Comparison of ENCODE assay signal across 8 mouse cellular contexts in genomic region chr2:53121797-53122196, GRCm38 (mm10).
DNase-seq lines count a peak whose midpoint lies in the region; ATAC-seq and TF ChIP-seq lines count a peak whose summit lies in the region.

No protein-coding gene starts in this region.

- H3K4me3 ChIP-seq in hindbrain, embryonic 11.5 days (ENCODE audit: low read depth, low read length), result no peak overlapping the region
- H3K4me3 ChIP-seq in hindbrain, embryonic 16.5 days (ENCODE audit: low read length), result no peak overlapping the region
- no peak overlapping the region for H3K4me3 ChIP-seq in ES-E14 (ENCODE audit: insufficient read depth in 1 of 2, low read depth in 1 of 2, low read length in 2 of 2, poor library complexity in 1 of 2, severe bottlenecking in 1 of 2)
- no peak overlapping the region for H3K4me3 ChIP-seq in midbrain, embryonic 16.5 days (ENCODE audit: low read depth, low read length)

- ATAC-seq in hindbrain, embryonic 11.5 days (ENCODE audit: low FRiP score), result peak; percentile 33; the same call in 1 of the 2 replicates
- ATAC-seq in hindbrain, embryonic 16.5 days, result no peak
- peak; percentile 69 for ATAC-seq in frontal cortex, adult (ENCODE audit: low TSS enrichment)
- ATAC-seq in midbrain, embryonic 16.5 days, result peak; percentile 39; the same call in 1 of the 2 replicates

- DNase-seq in hindbrain, embryonic 11.5 days (ENCODE audit: low spot score), result peak; percentile 63
- peak; percentile 39 for DNase-seq in ES-E14 (ENCODE audit: low read depth, low spot score)
- DNase-seq in cerebellum, adult 8-10 months, result peak; percentile 40
- DNase-seq in left cerebral cortex, adult 11 months (ENCODE audit: low spot score), result peak; percentile 45
- DNase-seq in thymus, postnatal 4 days, result peak; percentile 61

- H3K36me3 ChIP-seq in hindbrain, embryonic 11.5 days (ENCODE audit: control insufficient read depth, insufficient read depth, low read length), result peaks cover 4% of the 10 kb centered on the region
- peaks cover 32% of the 10 kb centered on the region for H3K36me3 ChIP-seq in hindbrain, embryonic 16.5 days (ENCODE audit: control insufficient read depth, insufficient read depth, low read length)
- peaks cover 2% of the 10 kb centered on the region; the same call in 1 of the 2 replicates for H3K36me3 ChIP-seq in ES-E14 (ENCODE audit: control insufficient read depth, insufficient read depth, low read length, poor library complexity, severe bottlenecking)
- H3K36me3 ChIP-seq in midbrain, embryonic 16.5 days (ENCODE audit: control insufficient read depth, insufficient read depth, low read length), result peaks cover 29% of the 10 kb centered on the region

- no peaks in the 10 kb centered on the region for H3K27me3 ChIP-seq in hindbrain, embryonic 11.5 days (ENCODE audit: control insufficient read depth, insufficient read depth, low read length)
- no peaks in the 10 kb centered on the region for H3K27me3 ChIP-seq in hindbrain, embryonic 16.5 days (replicated peaks; ENCODE audit: control insufficient read depth, insufficient read depth, low read length)
- no peaks in the 10 kb centered on the region for H3K27me3 ChIP-seq in midbrain, embryonic 16.5 days (ENCODE audit: control insufficient read depth, insufficient read depth, low read depth, low read length)

- WGBS in hindbrain, embryonic 11.5 days, result 75% methylated on average over 5 of the region's 5 CpGs
- 70% methylated on average over 5 of the region's 5 CpGs for WGBS in hindbrain, embryonic 16.5 days
- 76% methylated on average over 5 of the region's 5 CpGs for WGBS in midbrain, embryonic 16.5 days

- no peak overlapping the region for H3K4me2 ChIP-seq in hindbrain, embryonic 11.5 days (replicated peaks; ENCODE audit: low read depth, low read length)
- no peak overlapping the region for H3K4me2 ChIP-seq in hindbrain, embryonic 16.5 days (ENCODE audit: low read length)
- H3K4me2 ChIP-seq in midbrain, embryonic 16.5 days (ENCODE audit: low read length), result no peak overlapping the region

- H3K27ac ChIP-seq in hindbrain, embryonic 11.5 days (ENCODE audit: low read depth, low read length), result no peak overlapping the region
- no peak overlapping the region for H3K27ac ChIP-seq in hindbrain, embryonic 16.5 days (ENCODE audit: low read depth, low read length)
- H3K27ac ChIP-seq in ES-E14 (ENCODE audit: insufficient read depth, low read depth, low read length, poor library complexity, severe bottlenecking), result no peak overlapping the region
- H3K27ac ChIP-seq in midbrain, embryonic 16.5 days (ENCODE audit: low read length), result no peak overlapping the region

- in situ Hi-C loops in ES-E14 (cut with MboI; ENCODE audit: low sequenced_read_pairs in 2 of 2, unreplicated experiment in 2 of 2), result no loop called here

- H3K9me3 ChIP-seq in hindbrain, embryonic 11.5 days (ENCODE audit: control insufficient read depth, low read length), result no peaks in the 10 kb centered on the region
- no peaks in the 10 kb centered on the region for H3K9me3 ChIP-seq in hindbrain, embryonic 16.5 days (ENCODE audit: control insufficient read depth, low read length)
- H3K9me3 ChIP-seq in ES-E14 (ENCODE audit: control insufficient read depth, insufficient read depth, low read depth, low read length), result no peaks in the 10 kb centered on the region
- H3K9me3 ChIP-seq in midbrain, embryonic 16.5 days (replicated peaks; ENCODE audit: control insufficient read depth, low read length, poor library complexity, severe bottlenecking), result no peaks in the 10 kb centered on the region; the same call in 1 of the 2 replicates

- H3K4me1 ChIP-seq in hindbrain, embryonic 11.5 days (replicated peaks; ENCODE audit: control insufficient read depth, insufficient read depth, low read length), result no peaks in the 10 kb centered on the region
- no peaks in the 10 kb centered on the region for H3K4me1 ChIP-seq in hindbrain, embryonic 16.5 days (ENCODE audit: control insufficient read depth, insufficient read depth, low read depth, low read length)
- H3K4me1 ChIP-seq in ES-E14 (ENCODE audit: control insufficient read depth in 2 of 2, insufficient read depth in 2 of 2, low read length in 2 of 2, poor library complexity in 1 of 2), result no peaks in the 10 kb centered on the region
- no peaks in the 10 kb centered on the region for H3K4me1 ChIP-seq in midbrain, embryonic 16.5 days (ENCODE audit: control insufficient read depth, insufficient read depth, low read length)

- no peak overlapping the region for H3K9ac ChIP-seq in hindbrain, embryonic 11.5 days (ENCODE audit: low read depth, low read length)
- no peak overlapping the region for H3K9ac ChIP-seq in hindbrain, embryonic 16.5 days (ENCODE audit: low read depth, low read length)
- H3K9ac ChIP-seq in ES-E14 (ENCODE audit: insufficient read depth, low read depth, low read length, poor library complexity, severe bottlenecking), result no peak overlapping the region
- H3K9ac ChIP-seq in midbrain, embryonic 16.5 days (ENCODE audit: low read depth, low read length), result no peak overlapping the region

TF ChIP-seq in ES-E14, 5 proteins besides CTCF, POLR2A, EP300 and RAD21:
- TF ChIP-seq MAFK (IDR thresholded peaks at IDR 0.05; ENCODE audit: insufficient read depth, low read depth, low read length), result no peak
- TF ChIP-seq CHD2 (IDR thresholded peaks at IDR 0.05; ENCODE audit: low read depth, low read length), result no peak
- TF ChIP-seq HCFC1 (IDR thresholded peaks at IDR 0.05; ENCODE audit: borderline replicate concordance, insufficient read depth, low read length), result no peak
- TF ChIP-seq ZNF384 (IDR thresholded peaks at IDR 0.05; ENCODE audit: low read depth, low read length), result peak; percentile 90
- TF ChIP-seq ZC3H11A (IDR thresholded peaks at IDR 0.05; ENCODE audit: borderline replicate concordance, low read depth, low read length), result peak; percentile 80
